12 mouse cellular contexts compared by ENCODE assay signal in genomic region chr11:108136341-108136740, GRCm38 (mm10).
DNase-seq lines count a peak whose midpoint lies in the region; ATAC-seq and TF ChIP-seq lines count a peak whose summit lies in the region.
"Had no signal": no experiment of that assay in that cellular context is flagged by ENCODE, and none has a peak within 500 bp of the region (broad histone marks: within the 10 kb centered on the region; RNA-seq: fewer than 3 reads in every experiment).

No protein-coding gene starts in this region.

- no peak for TF ChIP-seq POLR2A in brain, embryonic 14.5 days (IDR thresholded peaks at IDR 0.05; ENCODE audit: borderline replicate concordance, extremely low read depth, insufficient read depth, insufficient read length, poor library complexity, severe bottlenecking)

- no peak overlapping the region for H3K4me3 ChIP-seq in heart, embryonic 15.5 days
- no peak overlapping the region for H3K4me3 ChIP-seq in intestine, embryonic 15.5 days (replicated peaks)
- H3K4me3 ChIP-seq: megakaryocyte, embryonic 14.5 days had no signal

- no peak for TF ChIP-seq CTCF in brain, embryonic 14.5 days (IDR thresholded peaks at IDR 0.05; ENCODE audit: borderline replicate concordance, extremely low read depth, insufficient read depth, insufficient read length)

- 0 out of 2 replicates have a peak, but pooled peaks have one; percentile 51 for ATAC-seq in heart, embryonic 15.5 days (replicated peaks; ENCODE audit: insufficient number of reproducible peaks, insufficient read depth, low FRiP score, low read depth)
- no peak for ATAC-seq in intestine, embryonic 15.5 days

- DNase-seq in gastrocnemius, adult 18-20 months (ENCODE audit: low spot score), result peak; percentile 43
- no peak for DNase-seq in gastrocnemius, postnatal 36 days
- peak; percentile 35 for DNase-seq in layer of hippocampus, adult 11-12 months (ENCODE audit: low spot score)
- DNase-seq in layer of hippocampus, adult 9-10 months (ENCODE audit: low spot score), result no peak
- DNase-seq in brain, embryonic 14.5 days (ENCODE audit: low read depth), result peak; percentile 66
- DNase-seq in spleen, postnatal 4 days (ENCODE audit: low spot score in 2 of 2), result no peak
- DNase-seq: adrenal gland, postnatal 36 days; cerebellum, postnatal 25 days; kidney, adult 9 months had no signal

- no peaks in the 10 kb centered on the region for H3K36me3 ChIP-seq in heart, embryonic 15.5 days
- no peaks in the 10 kb centered on the region for H3K36me3 ChIP-seq in intestine, embryonic 15.5 days

- no peaks in the 10 kb centered on the region for H3K9me3 ChIP-seq in heart, embryonic 15.5 days (replicated peaks)
- no peaks in the 10 kb centered on the region for H3K9me3 ChIP-seq in intestine, embryonic 15.5 days
- H3K9me3 ChIP-seq: megakaryocyte, embryonic 14.5 days had no signal

- 46% methylated on average over 3 of the region's 3 CpGs for WGBS in heart, embryonic 15.5 days
- 53% methylated on average over 3 of the region's 3 CpGs for whole genome bisulfite sequencing in intestine, embryonic 15.5 days

- H3K4me2 ChIP-seq in heart, embryonic 15.5 days, result no peak overlapping the region
- no peak overlapping the region for H3K4me2 ChIP-seq in intestine, embryonic 15.5 days (replicated peaks)

- intact Hi-C loops in gastrocnemius, postnatal 36 days (cut with DNase I), result no loop called here

- peaks cover 29% of the 10 kb centered on the region for H3K4me1 ChIP-seq in heart, embryonic 15.5 days (replicated peaks)
- no peaks in the 10 kb centered on the region for H3K4me1 ChIP-seq in intestine, embryonic 15.5 days (replicated peaks)

- H3K27ac ChIP-seq in heart, embryonic 15.5 days, result peak overlapping the region; percentile 74
- H3K27ac ChIP-seq in intestine, embryonic 15.5 days, result no peak overlapping the region

- no peaks in the 10 kb centered on the region for H3K27me3 ChIP-seq in heart, embryonic 15.5 days
- H3K27me3 ChIP-seq in intestine, embryonic 15.5 days (replicated peaks), result no peaks in the 10 kb centered on the region
- H3K27me3 ChIP-seq: megakaryocyte, embryonic 14.5 days had no signal

- H3K9ac ChIP-seq in heart, embryonic 15.5 days, result no peak overlapping the region
- no peak overlapping the region for H3K9ac ChIP-seq in intestine, embryonic 15.5 days

Comparison
In these comparisons a context has a peak if more than half of its experiments do, and no peak if none do; other contexts are left out.
1. DNase-seq: peak in gastrocnemius, adult 18-20 months (single experiment), layer of hippocampus, adult 11-12 months (single experiment) and brain, embryonic 14.5 days (single experiment); none in gastrocnemius, postnatal 36 days (0 of 2), layer of hippocampus, adult 9-10 months (single experiment) and spleen, postnatal 4 days (0 of 2).